Mouse (Mus musculus) heart, postnatal 25 days (tissue): ENCODE results near the gene Acbd4. TPM values are rescaled to one million over a fixed set of nuclear protein-coding genes. Genes with fewer than 3 reads are reported as not detected.

Source experiments
- total RNA-seq, 2 experiments: library from RNA; stranded (reverse); gene quantifications; 2 replicates each; pipeline ENCODE4 v1.2.3; 2021

Gene Acbd4
- total RNA-seq, 2 experiments from 2014 or later = 36.7 to 39.0 TPM

Other genes with a start within 250 kb of the Acbd4 start
- 10 to 100 TPM; 34.6 to 36.1 TPM for gene Eftud2, start 220.7 kb upstream of the Acbd4 start, total RNA-seq
- gene Ccdc103, start 220.5 kb upstream of the Acbd4 start, total RNA-seq = not detected
- gene Fam187a, start 216.5 kb upstream of the Acbd4 start, total RNA-seq = not detected
- under 1 TPM; 0.13 to 0.31 TPM for gene Gfap, start 200.8 kb upstream of the Acbd4 start, total RNA-seq
- under 1 TPM; 0.44 to 0.50 TPM for gene Kif18b, start 176.6 kb upstream of the Acbd4 start, total RNA-seq
- not detected for gene C1ql1, start 155.0 kb upstream of the Acbd4 start, total RNA-seq
- 10 to 100 TPM; 65.2 to 66.1 TPM for gene Nmt1, start 73.5 kb upstream of the Acbd4 start, total RNA-seq
- gene Dcakd, start 73.3 kb upstream of the Acbd4 start, total RNA-seq = 10 to 100 TPM; 83.5 to 84.3 TPM
- 10 to 100 TPM; 14.7 to 16.3 TPM for gene Plcd3, start within 50 bp of the Acbd4 start, total RNA-seq
- 10 to 100 TPM; 17.5 to 18.8 TPM for gene Hexim1, start 14.5 kb downstream of the Acbd4 start, total RNA-seq
- gene Hexim2, start 30.7 kb downstream of the Acbd4 start, total RNA-seq = 1 to 10 TPM; 1.3 to 2.3 TPM
- 10 to 100 TPM; 15.1 to 18.2 TPM for gene Fmnl1, start 69.4 kb downstream of the Acbd4 start, total RNA-seq
- not detected for gene 1700023F06Rik, start 106.9 kb downstream of the Acbd4 start, total RNA-seq
- gene Spata32, start 116.8 kb downstream of the Acbd4 start, total RNA-seq = not detected
- 1 to 10 TPM; 2.7 to 2.9 TPM for gene Map3k14, start 165.8 kb downstream of the Acbd4 start, total RNA-seq